Mouse (Mus musculus): ENCODE measurements around the gene Ttc27.
A peak's percentile ranks its signal among the peaks of the same experiment; 100 is the strongest.
"Not testable (repeated sequence)": the region's sequence is repeated elsewhere in the genome, so short reads cannot be mapped to it uniquely, and the experiment has no call there.

Ttc27 gene

GRCm38 (mm10) chr17:74717618-74718151 is at the start of gene Ttc27:
Gene Ttc27, plus strand, starts transcription at chr17:74717732.
- ATAC-seq (ENCODE audit: insufficient number of reproducible peaks, low FRiP score, low TSS enrichment): peak; percentile 95

- ATAC-seq (ENCODE audit: insufficient number of reproducible peaks, low FRiP score, low TSS enrichment): no peak
These were observed 49.5 kb upstream of the Ttc27 start for GRCm38 (mm10) chr17:74668010-74668409.

GRCm38 (mm10) chr17:74670031-74670430 is 47.5 kb upstream of the Ttc27 start:
- no peak for ATAC-seq (ENCODE audit: insufficient number of reproducible peaks, low FRiP score, low TSS enrichment)

GRCm38 (mm10) chr17:74672446-74672845 is 45.1 kb upstream of the Ttc27 start:
- no peak for ATAC-seq (ENCODE audit: insufficient number of reproducible peaks, low FRiP score, low TSS enrichment)

- no peak for ATAC-seq (ENCODE audit: insufficient number of reproducible peaks, low FRiP score, low TSS enrichment)
These were observed 44.3 kb upstream of the Ttc27 start for GRCm38 (mm10) chr17:74673251-74673650.

- no peak for ATAC-seq (ENCODE audit: insufficient number of reproducible peaks, low FRiP score, low TSS enrichment)
These were observed 39.5 kb upstream of the Ttc27 start for GRCm38 (mm10) chr17:74678061-74678460.

GRCm38 (mm10) chr17:74684927-74685326 is 32.6 kb upstream of the Ttc27 start:
- ATAC-seq (ENCODE audit: insufficient number of reproducible peaks, low FRiP score, low TSS enrichment): no peak

- no peak for ATAC-seq (ENCODE audit: insufficient number of reproducible peaks, low FRiP score, low TSS enrichment)
These were observed 29.0 kb upstream of the Ttc27 start for GRCm38 (mm10) chr17:74688555-74688954.

GRCm38 (mm10) chr17:74689406-74689805 is 28.1 kb upstream of the Ttc27 start:
- ATAC-seq (ENCODE audit: insufficient number of reproducible peaks, low FRiP score, low TSS enrichment): no peak

GRCm38 (mm10) chr17:74701661-74702060 is 15.9 kb upstream of the Ttc27 start:
- not testable (repeated sequence) for ATAC-seq (ENCODE audit: insufficient number of reproducible peaks, low FRiP score, low TSS enrichment)

- no peak for ATAC-seq (ENCODE audit: insufficient number of reproducible peaks, low FRiP score, low TSS enrichment)
These were observed 12.1 kb upstream of the Ttc27 start for GRCm38 (mm10) chr17:74705480-74705879.

GRCm38 (mm10) chr17:74706593-74706992 is 10.9 kb upstream of the Ttc27 start:
- ATAC-seq (ENCODE audit: insufficient number of reproducible peaks, low FRiP score, low TSS enrichment): no peak

- no peak for ATAC-seq (ENCODE audit: insufficient number of reproducible peaks, low FRiP score, low TSS enrichment)
These were observed 9.8 kb upstream of the Ttc27 start for GRCm38 (mm10) chr17:74707637-74708152.

- ATAC-seq (ENCODE audit: insufficient number of reproducible peaks, low FRiP score, low TSS enrichment): no peak
These were observed 6.8 kb upstream of the Ttc27 start for GRCm38 (mm10) chr17:74710731-74711130.

- ATAC-seq (ENCODE audit: insufficient number of reproducible peaks, low FRiP score, low TSS enrichment): no peak
These were observed 5.9 kb upstream of the Ttc27 start for GRCm38 (mm10) chr17:74711627-74712026.

- ATAC-seq (ENCODE audit: insufficient number of reproducible peaks, low FRiP score, low TSS enrichment): no peak
These were observed 2.4 kb upstream of the Ttc27 start for GRCm38 (mm10) chr17:74715128-74715527.

- ATAC-seq (ENCODE audit: insufficient number of reproducible peaks, low FRiP score, low TSS enrichment): no peak
These were observed 1.8 kb upstream of the Ttc27 start for GRCm38 (mm10) chr17:74715724-74716123.

- ATAC-seq (ENCODE audit: insufficient number of reproducible peaks, low FRiP score, low TSS enrichment): no peak
These were observed 889 bp upstream of the Ttc27 start for GRCm38 (mm10) chr17:74716643-74717042.

- ATAC-seq (ENCODE audit: insufficient number of reproducible peaks, low FRiP score, low TSS enrichment): peak; percentile 33; the same call in 1 of the 2 replicates
These were observed 378 bp upstream of the Ttc27 start for GRCm38 (mm10) chr17:74717091-74717617.

- no peak for ATAC-seq (ENCODE audit: insufficient number of reproducible peaks, low FRiP score, low TSS enrichment)
These were observed 15.3 kb downstream of the Ttc27 start for GRCm38 (mm10) chr17:74732872-74733271.

GRCm38 (mm10) chr17:74735392-74735791 is 17.9 kb downstream of the Ttc27 start:
- ATAC-seq (ENCODE audit: insufficient number of reproducible peaks, low FRiP score, low TSS enrichment): no peak

GRCm38 (mm10) chr17:74749659-74750058 is 32.1 kb downstream of the Ttc27 start:
- ATAC-seq (ENCODE audit: insufficient number of reproducible peaks, low FRiP score, low TSS enrichment): no peak

Measured in cerebellum, adult (tissue).